10 mouse cellular contexts compared by ENCODE assay signal in the genomic region with DNA sequence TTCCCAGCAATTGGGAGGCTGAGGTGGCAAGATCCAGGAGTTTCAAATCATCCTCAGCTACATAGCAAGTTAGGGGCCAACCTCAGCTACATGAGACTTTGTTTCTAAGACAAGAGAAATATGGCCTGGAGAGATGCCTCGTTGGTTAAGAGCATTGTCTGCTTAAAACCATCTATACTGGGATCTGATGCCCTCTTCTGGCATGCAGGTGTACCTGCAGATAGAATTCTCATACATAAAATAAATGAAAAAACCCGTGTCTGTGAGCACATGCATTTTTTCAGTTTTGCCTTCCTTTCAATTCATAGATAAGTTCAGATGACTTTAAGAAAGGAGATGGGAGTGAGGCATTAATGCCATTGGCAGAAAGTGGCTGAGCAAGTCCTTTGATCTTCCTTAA. TPM values are rescaled to one million over a fixed set of nuclear protein-coding genes. Genes with fewer than 3 reads are reported as not detected.
DNase-seq lines count a peak whose midpoint lies in the region; ATAC-seq and TF ChIP-seq lines count a peak whose summit lies in the region.
"Had no signal": no experiment of that assay in that cellular context is flagged by ENCODE, and none has a peak within 500 bp of the region (broad histone marks: within the 10 kb centered on the region; RNA-seq: fewer than 3 reads in every experiment).

No protein-coding gene starts in this region.

- H3K4me3 ChIP-seq in kidney, adult 2 months (ENCODE audit: insufficient read depth, low read depth, low read length): no peak overlapping the region
- H3K4me3 ChIP-seq in kidney, embryonic 16.5 days (ENCODE audit: low read length): no peak overlapping the region
- H3K4me3 ChIP-seq: heart, embryonic 13.5 days; liver, embryonic 15.5 days had no signal

- H3K9ac ChIP-seq in kidney, embryonic 16.5 days (replicated peaks; ENCODE audit: low read length): no peak overlapping the region
- H3K9ac ChIP-seq: heart, embryonic 13.5 days; liver, embryonic 15.5 days had no signal

- no peak overlapping the region for H3K4me2 ChIP-seq in kidney, embryonic 16.5 days (replicated peaks; ENCODE audit: low read depth, low read length)
- H3K4me2 ChIP-seq: heart, embryonic 13.5 days; liver, embryonic 15.5 days had no signal

- H3K27ac ChIP-seq in kidney, adult 2 months (ENCODE audit: insufficient read depth, low read depth, low read length): no peak overlapping the region
- H3K27ac ChIP-seq in kidney, embryonic 16.5 days (ENCODE audit: low read length): no peak overlapping the region
- H3K27ac ChIP-seq: heart, embryonic 13.5 days; liver, embryonic 15.5 days had no signal

- WGBS in kidney, adult 2 months: 12% methylated on average over 2 of the region's 2 CpGs
- 16% methylated on average over 2 of the region's 2 CpGs for WGBS in kidney, embryonic 16.5 days

- no peaks in the 10 kb centered on the region for H3K27me3 ChIP-seq in kidney, adult 2 months (replicated peaks; ENCODE audit: control insufficient read depth, insufficient read depth, low read length)
- H3K27me3 ChIP-seq in kidney, embryonic 16.5 days (ENCODE audit: insufficient read depth, low read length): no peaks in the 10 kb centered on the region
- H3K27me3 ChIP-seq: heart, embryonic 13.5 days; liver, embryonic 15.5 days had no signal

- no peak for TF ChIP-seq CTCF in kidney, adult 2 months (conservative IDR thresholded peaks at IDR 0.05; ENCODE audit: insufficient read depth, insufficient read length, low read depth, low read length)

- H3K4me1 ChIP-seq in kidney, adult 2 months (ENCODE audit: control insufficient read depth, insufficient read depth, low read length): peaks cover 2% of the 10 kb centered on the region; the same call in 1 of the 2 replicates
- no peaks in the 10 kb centered on the region for H3K4me1 ChIP-seq in kidney, embryonic 16.5 days (ENCODE audit: insufficient read depth, low read length)

- no peak for ATAC-seq in kidney, embryonic 16.5 days (ENCODE audit: low FRiP score, low TSS enrichment)

- no peaks in the 10 kb centered on the region for H3K9me3 ChIP-seq in kidney, embryonic 16.5 days (ENCODE audit: low read length)
- H3K9me3 ChIP-seq: heart, embryonic 13.5 days; liver, embryonic 15.5 days had no signal

- TF ChIP-seq POLR2A in kidney, adult 2 months (IDR thresholded peaks at IDR 0.05; ENCODE audit: low read depth, low read length): no peak

- H3K36me3 ChIP-seq in kidney, adult 2 months (ENCODE audit: control insufficient read depth, insufficient read depth, low read length): peaks cover 1% of the 10 kb centered on the region; the same call in 1 of the 2 replicates
- peaks cover 9% of the 10 kb centered on the region; the same call in 1 of the 2 replicates for H3K36me3 ChIP-seq in kidney, embryonic 16.5 days (ENCODE audit: insufficient read depth, low read length)
- H3K36me3 ChIP-seq: liver, embryonic 15.5 days had no signal

- DNase-seq in kidney, adult 2 months: peak; percentile 54
- peak; percentile 61 for DNase-seq in CD4-positive, CD25-positive, alpha-beta regulatory T cell, adult 2 months (ENCODE audit: low read depth, low spot score)
- peak; percentile 25 for DNase-seq in MEL-GATA-1-ER (ENCODE audit: extremely low read depth, low read depth)
- DNase-seq in lung, postnatal 25 days (ENCODE audit: low spot score): peak; percentile 33
- DNase-seq in neural tube, embryonic 10.5 days (ENCODE audit: extremely low spot score, low spot score): no peak
- DNase-seq in right cerebral cortex, adult 18-20 months: no peak
- DNase-seq: cerebellum, adult 11-12 months had no signal

RNA-seq across cellular contexts. Expression of gene Ccnyl1, which starts 19.6 kb away (rescaled TPM):
- polyA plus RNA-seq in kidney, adult 2 months (2012; rRNA removed): 17.0 and 18.7 TPM in 2 replicates
- polyA plus RNA-seq in kidney, embryonic 16.5 days (2015; fragmentation: Nextera tagmentation; extraction: Ambion mirVana): 4.1 and 5.0 TPM in 2 replicates

RNA-seq across cellular contexts. Expression of gene Fzd5, which starts 27.7 kb away (rescaled TPM):
- polyA plus RNA-seq in kidney, adult 2 months (2012; rRNA removed): 9.7 and 13.8 TPM in 2 replicates
- 2.1 and 2.4 TPM in 2 replicates for polyA plus RNA-seq in kidney, embryonic 16.5 days (2015; fragmentation: Nextera tagmentation; extraction: Ambion mirVana)

Comparison
In these comparisons a context has a peak if more than half of its experiments do, and no peak if none do; other contexts are left out.
1. DNase-seq: peak in kidney, adult 2 months (single experiment), CD4-positive, CD25-positive, alpha-beta regulatory T cell, adult 2 months (single experiment), MEL-GATA-1-ER (single experiment) and lung, postnatal 25 days (single experiment); none in neural tube, embryonic 10.5 days (single experiment) and right cerebral cortex, adult 18-20 months (single experiment).